Mouse (Mus musculus) thymus, postnatal 36 days (tissue): Measurements from ENCODE around the gene Ppp2r2c.

Experiments used
- DNase-seq, 2 experiments: peaks; one replicate each; pipeline ENCODE4 v3.0.0; 2022; ENCODE audit warnings: mixed read lengths in 2 of 2

Ppp2r2c gene

GRCm38 (mm10) chr5:36868266-36869090 lies at the start of gene Ppp2r2c:
Gene Ppp2r2c, plus strand, starts transcription at chr5:36868513.
- DNase-seq, result no peak

DNA sequence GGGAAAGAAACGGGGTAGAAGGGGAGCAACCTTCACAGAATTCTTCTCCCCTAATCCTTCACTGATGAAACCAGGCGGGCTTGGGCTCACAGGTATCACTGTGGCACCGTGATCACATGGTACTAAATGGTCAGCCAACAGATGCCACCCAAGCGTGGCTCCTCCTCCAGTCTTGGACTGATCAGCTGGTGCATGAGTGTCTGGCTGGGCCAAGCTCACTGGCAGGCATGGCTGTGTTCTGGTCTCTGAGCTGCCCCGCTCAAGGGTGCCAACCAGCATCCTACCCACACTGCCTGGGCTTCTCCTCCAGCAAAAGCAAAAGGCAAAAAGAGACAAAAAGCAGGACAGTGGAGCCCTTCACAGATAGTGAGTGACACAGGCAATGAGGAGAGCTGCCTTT lies 48.6 kb upstream of the Ppp2r2c start:
- DNase-seq, result no peak

GRCm38 (mm10) chr5:36820142-36820541 lies 48.2 kb upstream of the Ppp2r2c start:
- DNase-seq, result peak; percentile 39 to 41

- DNase-seq, result no peak
These were observed 45.4 kb upstream of the Ppp2r2c start for GRCm38 (mm10) chr5:36822907-36823306.

- no peak for DNase-seq
These were observed 39.2 kb upstream of the Ppp2r2c start for GRCm38 (mm10) chr5:36829098-36829497.

- DNase-seq, result peak; percentile 87 to 90
These were observed 38.1 kb upstream of the Ppp2r2c start, which contains the start of gene Man2b2 for GRCm38 (mm10) chr5:36829913-36830879. Gene Man2b2, minus strand, starts transcription at chr5:36830653.

- no peak for DNase-seq
These were observed 37.0 kb upstream of the Ppp2r2c start for GRCm38 (mm10) chr5:36831272-36831671.

GRCm38 (mm10) chr5:36835933-36836332 lies 32.4 kb upstream of the Ppp2r2c start:
- peak; percentile 53 to 56 for DNase-seq

GRCm38 (mm10) chr5:36839032-36839431 lies 29.3 kb upstream of the Ppp2r2c start:
- no peak for DNase-seq

DNA sequence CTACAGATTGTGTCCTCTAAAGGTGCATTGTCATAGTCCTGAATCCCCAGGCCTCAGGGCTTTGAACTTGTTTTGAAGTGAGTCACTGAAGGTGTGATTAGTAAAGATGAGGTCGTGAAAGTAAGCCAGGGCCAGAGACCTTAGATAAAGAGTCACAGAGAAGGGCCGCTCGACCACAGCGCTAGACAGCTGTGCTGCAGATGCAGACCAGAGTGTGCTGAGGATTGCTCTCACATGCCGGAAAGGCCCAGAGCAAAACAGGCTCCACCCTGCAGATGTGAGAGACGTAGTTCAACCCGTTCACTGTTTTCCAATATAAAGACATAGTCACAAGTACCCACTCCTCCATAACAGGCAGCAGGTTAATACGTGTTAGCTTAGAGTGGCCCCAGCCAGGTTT lies 28.7 kb upstream of the Ppp2r2c start:
- no peak for DNase-seq

DNA sequence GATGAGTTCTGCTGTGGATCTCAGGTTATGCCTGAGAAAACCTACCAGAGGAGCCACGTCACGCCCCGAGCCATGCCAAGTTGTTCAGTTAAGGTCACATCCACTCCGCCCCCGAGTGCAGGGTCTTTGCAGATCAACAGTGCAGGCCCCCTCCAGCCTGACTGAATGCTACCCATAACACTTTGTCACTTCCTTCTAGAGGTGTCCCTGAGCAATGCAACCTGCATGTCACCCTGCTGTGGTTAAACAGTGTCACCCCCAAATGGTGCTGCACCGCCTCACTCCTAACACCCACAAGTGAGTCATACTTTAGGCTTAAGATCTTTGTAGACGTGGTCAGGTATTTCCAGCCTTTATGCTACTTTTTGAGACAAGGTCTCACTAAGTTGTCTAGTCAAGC lies 28.2 kb upstream of the Ppp2r2c start:
- DNase-seq, result no peak

- no peak for DNase-seq
These were observed 26.6 kb upstream of the Ppp2r2c start for GRCm38 (mm10) chr5:36841701-36842100.

DNA sequence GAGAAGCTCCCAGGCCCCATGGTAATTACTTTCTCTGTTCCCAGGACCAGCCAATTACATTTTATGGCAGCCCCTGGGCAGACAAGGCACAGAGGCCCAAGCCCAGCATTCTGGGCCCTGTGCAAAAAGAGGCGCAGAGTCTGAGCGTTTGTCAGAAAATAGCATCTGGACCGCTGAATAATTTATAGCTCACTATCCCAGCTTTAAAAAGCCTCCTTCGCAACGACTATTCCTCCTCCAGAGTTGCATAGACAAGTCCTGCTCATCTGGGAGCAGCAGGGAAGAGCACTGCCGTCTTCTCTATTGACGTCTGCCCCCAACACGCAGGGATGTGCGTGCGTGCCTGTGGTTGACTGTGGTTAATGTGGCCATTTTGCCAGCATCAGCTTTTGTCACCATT lies 23.8 kb upstream of the Ppp2r2c start:
- no peak for DNase-seq

GRCm38 (mm10) chr5:36851572-36851971 lies 16.7 kb upstream of the Ppp2r2c start:
- DNase-seq, result no peak

DNA sequence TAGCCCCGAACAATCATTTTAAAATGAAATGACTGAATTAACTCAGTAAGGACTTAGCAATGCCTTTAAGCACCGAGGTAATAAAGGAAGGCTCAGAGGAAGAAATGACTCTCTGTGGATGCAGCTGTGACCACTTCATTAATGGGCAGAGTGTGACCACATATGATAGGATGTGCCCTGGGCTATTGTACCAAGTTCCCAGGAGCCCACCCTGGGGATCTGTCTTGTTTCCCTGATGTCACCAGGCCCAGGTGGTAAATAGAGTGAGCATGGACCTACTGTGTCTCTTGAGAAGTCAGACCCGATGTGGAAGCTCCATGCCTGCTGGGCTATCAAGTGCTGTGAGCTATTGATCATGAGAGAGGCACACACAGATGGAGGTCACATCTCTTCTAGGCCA lies 13.1 kb upstream of the Ppp2r2c start:
- no peak for DNase-seq

DNA sequence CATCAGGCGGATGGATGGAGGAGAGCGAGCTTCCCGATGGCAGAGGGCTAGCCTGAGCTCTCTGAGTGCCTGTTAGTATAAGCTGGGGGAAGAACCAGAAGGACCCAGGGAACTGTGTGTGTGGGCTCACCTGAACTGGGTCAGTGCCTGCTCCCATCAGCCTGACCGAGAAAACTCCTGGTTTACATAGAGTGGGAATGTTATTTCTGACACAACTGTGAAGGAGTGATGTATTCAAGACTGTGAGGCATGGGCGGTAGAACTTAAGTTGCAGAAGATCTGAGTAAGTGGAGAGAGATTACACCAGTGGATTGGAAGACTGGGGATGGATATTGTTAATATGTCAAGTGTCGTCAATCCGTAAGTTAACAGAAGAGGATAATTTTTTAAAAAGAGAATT lies 11.8 kb upstream of the Ppp2r2c start:
- no peak for DNase-seq

GRCm38 (mm10) chr5:36857546-36857945 lies 10.8 kb upstream of the Ppp2r2c start:
- no peak for DNase-seq

- DNase-seq, result no peak
These were observed 7.2 kb upstream of the Ppp2r2c start for GRCm38 (mm10) chr5:36861084-36861483.

DNA sequence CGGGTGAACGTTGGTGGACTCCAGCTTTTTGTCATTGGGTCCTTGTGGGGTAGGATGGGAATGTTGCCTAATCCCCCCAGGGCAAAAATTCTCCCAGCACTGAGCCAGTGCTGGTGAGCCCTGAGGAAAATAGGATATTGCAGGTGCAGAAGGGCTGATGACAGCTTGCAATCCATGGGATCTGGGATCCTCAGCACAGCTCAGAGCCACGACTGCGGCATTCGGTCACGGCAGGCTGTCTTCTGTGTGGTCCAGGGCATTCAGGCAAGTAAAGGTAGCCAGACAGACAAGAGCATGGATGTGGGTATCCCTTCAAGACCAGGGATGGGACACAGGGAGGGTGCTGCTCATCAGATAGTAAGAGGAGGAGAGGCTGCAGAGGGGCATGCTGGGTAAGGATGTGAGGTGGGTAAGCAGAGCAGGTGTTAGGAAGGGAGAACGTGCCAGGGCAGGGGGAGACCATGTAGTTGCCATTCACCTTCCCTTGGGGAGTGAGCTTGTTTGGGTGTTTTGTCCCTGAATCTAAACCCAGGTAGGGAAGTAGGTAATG lies 1.5 kb upstream of the Ppp2r2c start:
- DNase-seq, result no peak

GRCm38 (mm10) chr5:36867561-36867960 lies 752 bp upstream of the Ppp2r2c start:
- DNase-seq, result no peak

- no peak for DNase-seq
These were observed 869 bp downstream of the Ppp2r2c start for GRCm38 (mm10) chr5:36869186-36869577.

DNA sequence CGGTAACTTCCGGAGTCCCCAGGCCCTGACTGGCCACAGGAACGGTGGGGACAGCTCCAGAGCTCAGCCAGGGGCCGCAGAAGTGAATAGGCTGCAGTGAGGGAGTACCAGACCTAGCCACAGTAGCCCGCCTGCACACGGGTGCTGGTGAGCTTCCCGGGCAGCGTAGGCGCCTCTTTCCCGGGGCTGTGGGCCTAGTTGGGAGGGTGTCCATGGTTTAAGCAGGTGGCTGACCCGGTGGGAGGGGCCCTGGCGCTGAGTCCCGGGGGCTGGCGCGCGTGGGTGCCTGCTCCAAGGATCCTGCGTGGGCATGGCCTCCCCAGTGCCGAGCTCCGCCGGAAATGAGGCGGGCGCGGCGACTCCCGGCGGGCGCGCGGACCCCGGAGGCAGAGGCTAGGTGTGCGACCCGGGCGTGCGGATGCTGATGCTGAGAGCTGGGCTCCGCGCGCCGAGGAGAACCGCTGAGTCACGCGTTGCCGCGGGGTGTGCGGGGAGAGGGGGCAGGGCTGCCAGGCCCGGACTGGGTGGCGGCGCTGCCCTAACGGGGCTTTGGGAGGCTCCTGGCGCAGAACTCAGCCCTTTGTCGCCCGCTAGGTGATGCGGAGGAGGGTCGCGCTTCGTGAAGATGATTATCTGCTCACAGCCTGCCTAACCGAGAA lies 1.4 kb downstream of the Ppp2r2c start:
- DNase-seq, result no peak

- no peak for DNase-seq
These were observed 2.6 kb downstream of the Ppp2r2c start for GRCm38 (mm10) chr5:36870916-36871315.
